Mouse (Mus musculus) forebrain, embryonic 12.5 days (tissue): ENCODE results near the gene Gm34653. TPM values are rescaled to one million over a fixed set of nuclear protein-coding genes. Genes with fewer than 3 reads are reported as not detected.
"Not testable (repeated sequence)": the region's sequence is repeated elsewhere in the genome, so short reads cannot be mapped to it uniquely, and the experiment has no call there.

Experiments
- ATAC-seq: fragments of 200-750 bp; cut with Nextera tagmentation; 2 replicates; pipeline ENCODE4 v1.8.0; 2017; ENCODE audit warnings: moderate TSS enrichment; ENCODE audit not compliant: low FRiP score
- H3K27ac ChIP-seq: fragments of 300-500 bp; sonication (generic); 2 replicates; pipeline ENCODE4 v1.5.1; 2016; ENCODE audit warnings: mild to moderate bottlenecking
- H3K27me3 ChIP-seq: fragments of 300-500 bp; sonication (generic); 2 replicates; pipeline ENCODE4 v1.6.1; 2016; ENCODE audit warnings: mild to moderate bottlenecking
- H3K36me3 ChIP-seq: fragments of 300-500 bp; sonication (generic); replicated peaks from 2 replicates; pipeline ENCODE4 v1.6.1; 2016; ENCODE audit warnings: mild to moderate bottlenecking
- H3K4me1 ChIP-seq: fragments of 300-500 bp; sonication (generic); 2 replicates; pipeline ENCODE4 v1.6.1; 2016
- H3K4me2 ChIP-seq: fragments of 300-500 bp; sonication (generic); 2 replicates; pipeline ENCODE4 v1.6.1; 2016; ENCODE audit warnings: mild to moderate bottlenecking, moderate library complexity
- H3K4me3 ChIP-seq: fragments of 300-500 bp; sonication (generic); replicated peaks from 2 replicates; pipeline ENCODE4 v1.5.1; 2016; ENCODE audit warnings: mild to moderate bottlenecking
- H3K9ac ChIP-seq: fragments of 300-500 bp; sonication (generic); 2 replicates; pipeline ENCODE4 v1.6.1; 2016; ENCODE audit warnings: mild to moderate bottlenecking
- H3K9me3 ChIP-seq: fragments of 300-500 bp; sonication (generic); 2 replicates; pipeline ENCODE4 v1.6.1; 2016
- WGBS: fragments of 180-500 bp; shearing (Covaris S2); methylation state at CpG from one replicate; pipeline ENCODE4 v1.1.7; 2016; 5-methylcytosine and 5-hydroxymethylcytosine counted together
- polyA plus RNA-seq: library from polyadenylated mRNA; unstranded; fragments of >200 nt; fragmentation: Nextera tagmentation; extraction: Ambion mirVana; gene quantifications from 2 replicates; pipeline ENCODE4 v1.2.1, GENCODE M21; 2016

Gm34653 gene
- polyA plus RNA-seq, 1 experiment from 2014 or later: not detected

DNA sequence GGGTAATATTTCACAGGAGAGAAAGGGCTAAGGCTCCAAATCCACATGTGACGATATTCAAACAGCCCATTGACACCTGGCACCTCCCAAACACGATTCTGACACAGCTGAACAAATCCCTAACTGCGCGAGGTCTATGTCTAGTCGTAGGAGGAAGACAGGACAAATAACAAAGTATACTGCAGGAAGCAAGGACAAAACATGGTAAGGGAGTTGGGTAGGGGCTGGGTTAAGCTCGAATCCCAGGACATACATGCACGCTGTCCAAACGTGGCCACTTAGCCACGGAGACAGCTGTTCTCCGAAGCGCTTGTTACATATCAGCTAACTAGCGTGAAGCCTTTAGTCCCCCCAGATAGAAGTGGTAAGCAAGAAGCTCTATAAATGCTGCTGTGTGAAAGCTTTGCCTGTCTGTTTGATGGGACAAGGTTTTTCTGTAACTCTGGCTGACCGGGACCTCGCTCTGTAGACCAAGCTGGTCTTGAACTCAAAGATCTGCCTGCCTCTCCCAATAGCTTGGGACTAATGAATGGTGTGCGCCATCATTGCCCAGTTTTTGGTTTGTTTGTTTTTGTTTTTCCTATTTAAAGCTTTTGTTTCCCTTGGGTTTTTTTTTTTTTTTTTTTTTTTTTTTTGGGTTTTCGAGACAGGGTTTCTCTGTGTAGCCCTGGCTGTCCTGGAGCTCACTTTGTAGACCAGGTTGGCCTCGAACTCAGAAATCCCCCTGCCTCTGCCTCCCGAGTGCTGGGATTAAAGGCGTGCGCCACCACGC, 6.2 kb upstream of the Gm34653 start:
- peak overlapping the region; percentile 72 for H3K4me2 ChIP-seq
- H3K9me3 ChIP-seq: no peaks in the 10 kb centered on the region
- H3K36me3 ChIP-seq: peaks cover 7% of the 10 kb centered on the region; the same call in 1 of the 2 replicates
- ATAC-seq: no peak; the same call in 1 of the 2 replicates
- H3K27ac ChIP-seq: no peak overlapping the region
- peaks cover 19% of the 10 kb centered on the region for H3K4me1 ChIP-seq
- H3K27me3 ChIP-seq: 0 out of 2 replicates have a peak, but pooled peaks cover 3% of the 10 kb centered on the region
- peak overlapping the region; percentile 94 for H3K9ac ChIP-seq
- WGBS: 37% methylated on average over 20 of the region's 21 CpGs
- H3K4me3 ChIP-seq: peak overlapping the region; percentile 97

GRCm38 (mm10) chr2:34827591-34827990, 5.2 kb upstream of the Gm34653 start:
- Histone ChIP-seq H3K27me3 (0 out of 2 replicates have a peak, but pooled peaks cover 3% of the 10 kb centered on the region), H3K36me3 (peaks cover 2% of the 10 kb centered on the region; the same call in 1 of the 2 replicates), H3K27ac (no peak overlapping the region), H3K4me3 (no peak overlapping the region), H3K4me2 (no peak overlapping the region), H3K9ac (no peak overlapping the region), H3K9me3 (no peaks in the 10 kb centered on the region), H3K4me1 (peaks cover 19% of the 10 kb centered on the region)
- WGBS: 91% methylated on average over 4 of the region's 4 CpGs
- ATAC-seq: no peak

DNA sequence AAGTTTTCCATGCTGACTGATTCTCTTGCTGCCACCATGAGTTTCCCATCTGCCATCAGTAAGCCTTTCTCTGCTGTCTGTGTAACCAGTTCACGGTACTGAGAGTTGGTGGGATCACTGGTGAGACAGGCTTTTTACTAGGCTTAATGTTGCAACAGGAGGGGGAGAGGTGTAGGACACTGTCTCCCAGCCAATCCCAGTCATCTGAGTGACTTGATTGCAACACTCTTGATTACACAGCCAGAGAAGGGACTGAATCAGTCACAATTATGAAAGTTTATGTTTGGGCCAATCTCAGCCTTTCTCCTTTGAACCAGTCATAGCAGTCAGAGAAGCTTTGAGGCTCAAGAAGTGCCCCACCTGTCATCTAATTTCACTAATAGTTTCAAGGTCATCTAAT, 4.8 kb upstream of the Gm34653 start:
- Histone ChIP-seq H3K27me3 (0 out of 2 replicates have a peak, but pooled peaks cover 3% of the 10 kb centered on the region), H3K4me2 (no peak overlapping the region), H3K27ac (no peak overlapping the region), H3K4me3 (no peak overlapping the region), H3K4me1 (peaks cover 19% of the 10 kb centered on the region), H3K9me3 (no peaks in the 10 kb centered on the region), H3K9ac (no peak overlapping the region), H3K36me3 (no peaks in the 10 kb centered on the region)
- 87% methylated on average over 1 of the region's 1 CpGs for WGBS
- no peak for ATAC-seq

- H3K27ac ChIP-seq, H3K4me2 ChIP-seq, H3K4me1 ChIP-seq, ATAC-seq, H3K4me3 ChIP-seq, H3K9me3 ChIP-seq, H3K36me3 ChIP-seq, H3K9ac ChIP-seq, H3K27me3 ChIP-seq: not testable (repeated sequence)
- 96% methylated on average over 17 of the region's 17 CpGs for WGBS
Measured at GRCm38 (mm10) chr2:34830066-34830465, 2.7 kb upstream of the Gm34653 start.

DNA sequence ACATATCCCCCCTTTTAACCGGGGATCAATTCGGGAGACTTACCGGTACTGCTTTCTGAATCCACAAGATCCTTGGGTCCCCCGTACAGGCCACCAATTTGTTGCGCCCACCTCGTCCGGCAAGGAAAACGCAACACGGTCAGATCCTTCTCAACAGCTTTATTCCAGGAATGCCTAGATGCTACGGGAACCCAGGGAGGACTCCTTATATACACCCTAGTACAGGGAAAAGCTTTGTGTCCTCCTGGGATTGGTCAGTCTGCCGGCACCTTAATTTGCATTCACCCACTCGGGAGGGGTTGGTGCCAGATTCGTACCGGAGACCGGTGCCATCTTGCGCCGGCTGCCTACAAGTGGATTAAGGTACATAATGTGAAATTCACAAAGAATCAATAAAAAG, 817 bp downstream of the Gm34653 start:
- H3K4me1 ChIP-seq: no peaks in the 10 kb centered on the region
- no peak overlapping the region for H3K4me3 ChIP-seq
- H3K36me3 ChIP-seq: no peaks in the 10 kb centered on the region
- H3K27ac ChIP-seq: no peak overlapping the region
- H3K27me3 ChIP-seq: 0 out of 2 replicates have a peak, but pooled peaks cover 13% of the 10 kb centered on the region
- no peaks in the 10 kb centered on the region for H3K9me3 ChIP-seq
- WGBS: 91% methylated on average over 17 of the region's 17 CpGs
- no peak for ATAC-seq
- no peak overlapping the region for H3K9ac ChIP-seq
- no peak overlapping the region for H3K4me2 ChIP-seq

DNA sequence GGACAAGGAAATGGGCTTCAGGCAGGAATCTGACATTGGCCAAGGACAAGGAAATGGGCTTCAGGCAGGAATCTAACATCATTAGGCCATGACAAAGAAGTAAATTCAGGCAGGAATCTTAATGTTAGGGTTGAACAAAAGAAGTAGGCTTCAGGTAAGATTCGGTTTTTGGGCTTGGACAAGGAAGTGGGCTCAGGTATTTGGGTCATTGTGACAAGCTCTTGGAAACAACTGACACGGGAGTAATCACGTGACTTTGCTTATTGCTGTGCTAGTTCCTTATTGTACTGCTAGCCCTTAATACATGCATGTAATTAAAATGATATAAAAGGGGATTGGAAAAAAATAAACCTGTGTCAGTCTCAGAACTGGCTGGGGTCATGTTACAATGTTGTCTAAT, 2.9 kb downstream of the Gm34653 start:
- no peak overlapping the region for H3K4me3 ChIP-seq
- H3K4me1 ChIP-seq: no peaks in the 10 kb centered on the region
- WGBS: 75% methylated on average over 3 of the region's 3 CpGs
- no peaks in the 10 kb centered on the region for H3K9me3 ChIP-seq
- no peaks in the 10 kb centered on the region for H3K36me3 ChIP-seq
- H3K4me2 ChIP-seq: no peak overlapping the region
- H3K9ac ChIP-seq: no peak overlapping the region
- H3K27ac ChIP-seq: no peak overlapping the region
- 0 out of 2 replicates have a peak, but pooled peaks cover 9% of the 10 kb centered on the region for H3K27me3 ChIP-seq
- ATAC-seq: no peak

GRCm38 (mm10) chr2:34840143-34840542, 7.3 kb downstream of the Gm34653 start:
- not testable (repeated sequence) for H3K4me1 ChIP-seq, H3K4me2 ChIP-seq, ATAC-seq, H3K4me3 ChIP-seq, H3K27ac ChIP-seq, H3K27me3 ChIP-seq, H3K9me3 ChIP-seq, H3K36me3 ChIP-seq, H3K9ac ChIP-seq
- 79% methylated on average over 5 of the region's 5 CpGs for WGBS

GRCm38 (mm10) chr2:34841706-34842105, 8.9 kb downstream of the Gm34653 start:
- H3K27ac ChIP-seq: no peak overlapping the region
- H3K9ac ChIP-seq: no peak overlapping the region
- 0 out of 2 replicates have a peak, but pooled peaks cover 9% of the 10 kb centered on the region for H3K27me3 ChIP-seq
- H3K36me3 ChIP-seq: no peaks in the 10 kb centered on the region
- H3K4me2 ChIP-seq: no peak overlapping the region
- 89% methylated on average over 8 of the region's 8 CpGs for WGBS
- no peak for ATAC-seq
- H3K4me3 ChIP-seq: no peak overlapping the region
- H3K4me1 ChIP-seq: no peaks in the 10 kb centered on the region
- no peaks in the 10 kb centered on the region for H3K9me3 ChIP-seq

- no peak overlapping the region for H3K4me2 ChIP-seq
- no peak overlapping the region for H3K9ac ChIP-seq
- 89% methylated on average over 11 of the region's 11 CpGs for WGBS
- no peaks in the 10 kb centered on the region for H3K27me3 ChIP-seq
- no peaks in the 10 kb centered on the region for H3K9me3 ChIP-seq
- ATAC-seq: no peak
- no peak overlapping the region for H3K27ac ChIP-seq
- no peaks in the 10 kb centered on the region for H3K4me1 ChIP-seq
- no peak overlapping the region for H3K4me3 ChIP-seq
- no peaks in the 10 kb centered on the region for H3K36me3 ChIP-seq
Measured at GRCm38 (mm10) chr2:34843211-34843939, 10.6 kb downstream of the Gm34653 start.

- no peak for ATAC-seq
- H3K27me3 ChIP-seq: no peaks in the 10 kb centered on the region
- H3K36me3 ChIP-seq: peaks cover 37% of the 10 kb centered on the region
- H3K9ac ChIP-seq: no peak overlapping the region
- 86% methylated on average over 1 of the region's 1 CpGs for WGBS
- no peak overlapping the region for H3K4me3 ChIP-seq
- H3K4me1 ChIP-seq: no peaks in the 10 kb centered on the region
- no peaks in the 10 kb centered on the region for H3K9me3 ChIP-seq
- H3K4me2 ChIP-seq: no peak overlapping the region
- no peak overlapping the region for H3K27ac ChIP-seq
Measured at GRCm38 (mm10) chr2:34847702-34848101, 14.9 kb downstream of the Gm34653 start.

DNA sequence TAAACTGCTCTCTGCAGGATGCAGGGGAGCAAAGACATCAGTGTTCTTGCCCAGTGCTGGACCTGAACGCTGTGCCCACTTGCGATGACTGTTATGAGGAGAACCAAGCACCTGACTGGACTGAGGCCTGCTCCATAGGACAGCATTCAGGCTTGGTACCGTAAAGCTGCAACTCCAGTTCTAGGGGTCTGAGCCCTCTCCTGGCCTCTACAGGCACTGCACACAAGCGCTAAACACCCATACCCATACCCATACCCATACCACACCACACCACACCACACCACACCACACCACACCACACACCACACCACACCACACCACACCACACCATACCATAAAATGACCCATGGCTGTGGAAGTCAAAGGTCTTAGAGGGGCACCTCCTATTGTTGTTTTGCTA, 22.5 kb downstream of the Gm34653 start:
- no peak for ATAC-seq
- peaks cover 97% of the 10 kb centered on the region for H3K36me3 ChIP-seq
- WGBS: 92% methylated on average over 4 of the region's 4 CpGs

GRCm38 (mm10) chr2:34857728-34858127, 24.9 kb downstream of the Gm34653 start:
- H3K4me3 ChIP-seq: no peak overlapping the region
- H3K27ac ChIP-seq: no peak overlapping the region
- H3K9me3 ChIP-seq: no peaks in the 10 kb centered on the region
- 92% methylated on average over 8 of the region's 8 CpGs for WGBS
- no peaks in the 10 kb centered on the region for H3K27me3 ChIP-seq
- ATAC-seq: no peak
- no peak overlapping the region for H3K4me2 ChIP-seq
- H3K4me1 ChIP-seq: no peaks in the 10 kb centered on the region
- H3K36me3 ChIP-seq: peaks cover 89% of the 10 kb centered on the region
- no peak overlapping the region for H3K9ac ChIP-seq

More for the DNA sequence above, 22.5 kb downstream of the Gm34653 start:
- no peak overlapping the region for H3K9ac ChIP-seq
- no peaks in the 10 kb centered on the region for H3K27me3 ChIP-seq
- H3K4me3 ChIP-seq: no peak overlapping the region
- no peaks in the 10 kb centered on the region for H3K9me3 ChIP-seq
- H3K27ac ChIP-seq: no peak overlapping the region
- no peak overlapping the region for H3K4me2 ChIP-seq
- H3K4me1 ChIP-seq: no peaks in the 10 kb centered on the region
